Mouse (Mus musculus) layer of hippocampus, adult 11-12 months (tissue): ENCODE results near the gene Hoxa5.

Source experiments
- DNase-seq: peaks from one replicate; pipeline ENCODE4 v3.0.0; 2022; ENCODE audit warnings: low spot score

The Hoxa5 gene

GRCm38 (mm10) chr6:52240389-52241000 is 36.1 kb upstream of the Hoxa5 start, which contains the start of gene Hoxa10:
Gene Hoxa10, minus strand, starts transcription at chr6:52240854.
- peak; percentile 52 for DNase-seq

DNA sequence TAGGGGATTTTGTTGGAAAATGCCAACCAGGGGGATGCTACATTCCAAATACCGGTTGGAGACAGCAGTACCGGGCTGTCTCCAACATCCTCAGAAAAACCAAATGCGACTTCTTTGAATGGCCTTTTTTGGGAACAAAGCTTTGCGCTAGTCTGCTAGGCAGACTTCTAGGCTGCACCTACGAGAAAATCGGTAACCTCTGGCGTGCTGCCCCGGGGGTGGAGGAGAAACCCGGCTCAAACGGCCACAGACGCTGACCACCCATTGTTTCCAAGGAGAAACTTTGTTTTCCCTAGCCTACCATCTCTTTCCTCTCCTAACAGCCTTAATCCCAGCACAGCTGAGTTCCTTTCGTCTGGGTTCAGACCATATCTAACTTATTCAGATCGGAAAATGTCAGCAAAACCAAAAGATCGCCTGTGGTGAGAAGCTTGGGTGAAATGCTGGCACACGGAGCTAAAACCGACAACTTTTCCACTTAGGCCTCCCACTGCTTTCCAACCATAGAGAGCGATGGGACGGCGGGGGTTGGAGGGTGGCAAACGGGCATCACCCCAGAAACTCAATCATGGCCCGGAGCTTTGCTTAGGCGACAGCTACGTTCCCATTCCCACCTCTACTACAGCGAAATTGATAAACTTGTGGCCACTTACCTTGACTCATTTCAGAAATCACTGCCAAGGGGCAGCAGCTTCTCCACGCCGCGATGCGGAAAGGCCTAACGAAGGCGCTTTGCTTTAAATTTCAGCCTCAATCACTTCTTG is 35.4 kb upstream of the Hoxa5 start:
- DNase-seq, result no peak

- no peak for DNase-seq
Measured at GRCm38 (mm10) chr6:52238976-52239375, 34.6 kb upstream of the Hoxa5 start.

DNA sequence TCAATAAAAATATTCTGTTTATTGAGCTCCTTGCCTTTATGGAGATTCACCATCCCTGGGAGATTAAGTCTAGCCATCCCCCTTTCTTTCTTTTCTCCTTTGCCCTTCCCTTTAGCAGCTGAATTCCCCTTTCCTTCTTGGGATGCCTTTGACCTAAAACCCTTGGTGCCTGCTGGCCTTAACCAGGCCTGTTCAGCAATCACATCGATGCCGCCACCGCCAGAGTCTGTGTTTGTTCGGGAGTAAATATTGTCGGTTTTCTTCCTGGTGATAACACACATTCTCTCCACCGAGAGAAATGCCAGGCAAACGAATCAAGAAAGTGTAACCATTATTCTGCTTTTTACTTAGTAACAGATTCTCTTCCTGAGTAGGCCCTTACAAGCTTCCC is 33.8 kb upstream of the Hoxa5 start:
- DNase-seq, result no peak

DNA sequence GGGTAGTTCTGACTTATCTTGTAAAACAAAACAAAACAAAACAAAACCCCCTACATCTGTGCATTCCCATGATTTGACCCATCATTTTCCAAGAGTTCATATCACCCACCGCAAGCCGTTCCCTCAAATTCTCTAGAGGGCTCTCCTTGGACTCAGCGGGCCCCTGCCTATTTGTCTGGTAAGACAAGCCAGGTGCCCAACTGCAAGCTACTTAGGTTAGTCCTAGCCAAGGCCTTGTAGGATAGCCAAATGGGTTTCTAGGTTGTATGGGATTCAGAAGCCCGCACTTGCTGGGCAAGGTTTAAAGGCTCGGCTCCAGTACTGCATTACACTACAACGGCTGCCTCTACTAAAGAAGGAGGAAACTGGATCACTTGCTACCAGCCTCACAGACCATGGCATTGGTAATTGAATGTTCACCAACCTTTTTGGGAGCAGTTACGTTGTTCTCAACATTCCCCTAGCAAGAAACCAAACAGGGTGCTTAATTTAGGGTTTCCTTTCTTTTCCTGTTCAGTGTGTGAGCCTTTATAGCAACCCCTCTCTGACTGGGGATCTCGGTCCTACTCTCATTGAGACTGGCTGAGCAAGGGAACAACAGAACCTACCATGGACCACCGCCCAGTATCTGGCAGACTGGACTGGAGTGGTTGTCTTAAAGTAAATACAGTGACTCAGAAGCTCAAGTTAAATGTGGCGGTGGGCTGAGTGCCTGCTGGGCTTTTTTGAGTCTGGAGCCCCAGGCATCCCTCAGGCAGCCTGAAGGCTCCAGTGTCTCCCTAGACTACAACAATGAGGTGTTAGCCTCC is 33.2 kb upstream of the Hoxa5 start:
- DNase-seq, result no peak

- DNase-seq, result no peak
Measured at GRCm38 (mm10) chr6:52236806-52237205, 32.4 kb upstream of the Hoxa5 start.

GRCm38 (mm10) chr6:52235866-52236265 is 31.5 kb upstream of the Hoxa5 start:
- no peak for DNase-seq

DNA sequence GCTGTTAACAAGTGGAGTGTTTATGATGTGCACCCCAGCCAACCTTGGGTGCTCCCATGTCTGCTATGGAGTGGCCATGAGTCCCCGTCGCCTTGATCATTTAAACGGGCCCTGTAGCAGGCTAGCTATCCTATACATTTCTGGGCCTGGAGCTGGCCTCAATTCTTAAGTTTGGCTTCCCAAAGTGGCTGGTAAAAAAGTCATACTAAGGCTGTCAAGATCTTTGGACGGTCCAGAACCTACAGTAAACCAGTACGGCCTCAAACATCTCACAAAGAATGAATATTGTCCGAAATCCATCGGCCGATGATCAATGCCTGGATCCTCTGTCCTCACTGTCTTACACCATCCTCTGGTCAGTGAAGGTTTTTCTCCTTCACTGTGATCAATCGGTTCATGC is 30.9 kb upstream of the Hoxa5 start:
- DNase-seq, result no peak

GRCm38 (mm10) chr6:52234428-52235140 is 30.2 kb upstream of the Hoxa5 start:
- no peak for DNase-seq

GRCm38 (mm10) chr6:52233546-52234427 is 29.4 kb upstream of the Hoxa5 start:
- no peak for DNase-seq

DNA sequence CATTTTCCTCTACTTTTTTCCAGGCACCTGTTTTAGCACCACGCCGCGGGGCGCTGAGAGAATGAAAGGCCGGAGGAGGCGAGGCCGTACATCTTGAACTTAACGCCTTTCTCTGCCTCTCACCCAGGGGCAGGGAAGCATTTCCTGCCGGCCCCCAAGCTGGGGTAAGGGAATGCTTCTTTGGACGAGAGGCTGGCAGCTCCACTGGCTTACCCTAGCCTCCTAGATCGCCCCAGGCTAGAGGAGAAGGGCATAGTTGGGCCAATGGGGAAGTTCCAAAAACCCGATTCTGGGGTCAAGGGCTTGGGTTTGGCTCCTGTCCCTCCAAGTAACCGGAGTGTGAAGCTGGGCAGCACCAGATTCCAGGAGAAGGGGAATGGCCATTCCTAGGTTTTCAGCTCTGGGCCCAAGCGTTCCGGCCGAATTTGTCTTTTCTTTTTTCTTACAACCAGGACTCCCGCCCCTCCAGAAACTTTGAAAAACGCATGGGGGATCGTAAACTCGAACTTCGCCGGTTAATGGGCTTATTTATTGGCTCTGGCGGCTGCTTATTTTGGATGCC is 28.7 kb upstream of the Hoxa5 start:
- no peak for DNase-seq

DNA sequence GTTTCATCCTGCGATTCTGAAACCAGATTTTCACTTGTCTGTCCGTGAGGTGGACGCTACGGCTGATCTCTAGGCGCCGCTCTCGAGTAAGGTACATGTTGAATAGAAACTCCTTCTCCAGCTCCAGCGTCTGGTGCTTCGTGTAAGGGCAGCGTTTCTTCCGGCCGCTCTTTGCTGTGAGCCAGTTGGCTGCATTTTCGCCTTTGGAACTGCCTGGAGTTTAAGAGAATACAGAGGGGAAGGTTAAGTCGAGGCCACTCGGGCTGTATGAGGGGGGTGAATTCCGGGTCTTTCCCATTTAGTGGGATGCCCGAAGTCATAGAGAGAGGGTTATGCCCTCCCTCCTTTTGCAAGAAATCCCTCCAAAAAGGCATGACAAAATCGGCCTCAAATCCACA is 28.2 kb upstream of the Hoxa5 start:
- DNase-seq, result no peak

DNA sequence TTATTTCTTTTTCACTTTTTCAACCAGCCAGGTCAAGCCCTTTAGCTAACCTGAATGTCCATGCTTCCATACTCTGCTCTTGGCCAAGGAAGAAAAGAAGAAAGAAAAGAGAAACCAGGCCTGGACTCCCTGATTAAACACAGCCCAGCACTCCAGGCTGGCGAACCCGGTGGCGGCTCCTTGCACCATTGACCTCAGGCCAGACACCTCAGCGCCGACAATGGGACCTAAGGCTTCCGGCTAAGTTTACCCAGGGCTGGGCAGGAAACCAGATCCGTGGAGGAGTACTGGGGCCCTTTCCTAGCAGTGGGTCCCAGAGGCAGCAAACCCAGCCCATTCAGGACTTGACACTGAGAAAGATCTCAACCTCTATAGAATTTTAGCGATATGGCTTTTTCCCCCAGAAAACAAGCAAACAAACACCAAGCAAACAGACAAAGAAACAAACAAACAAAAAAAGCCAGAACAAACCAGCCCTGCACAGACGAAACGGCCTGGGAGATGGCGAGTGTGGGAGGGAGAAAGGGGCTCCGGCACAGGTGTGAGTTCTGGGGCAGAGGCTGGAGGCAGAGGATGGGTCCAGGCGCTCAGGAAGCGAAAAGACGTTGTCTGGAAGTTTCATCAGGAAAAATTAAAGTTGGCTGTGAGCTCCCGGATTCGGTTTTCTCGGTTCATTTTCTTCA is 27.6 kb upstream of the Hoxa5 start:
- DNase-seq, result no peak

- DNase-seq, result no peak
Measured at GRCm38 (mm10) chr6:52230516-52231165, 26.3 kb upstream of the Hoxa5 start, which contains the start of gene Hoxa9. Gene Hoxa9, minus strand, starts transcription at chr6:52231089.

DNA sequence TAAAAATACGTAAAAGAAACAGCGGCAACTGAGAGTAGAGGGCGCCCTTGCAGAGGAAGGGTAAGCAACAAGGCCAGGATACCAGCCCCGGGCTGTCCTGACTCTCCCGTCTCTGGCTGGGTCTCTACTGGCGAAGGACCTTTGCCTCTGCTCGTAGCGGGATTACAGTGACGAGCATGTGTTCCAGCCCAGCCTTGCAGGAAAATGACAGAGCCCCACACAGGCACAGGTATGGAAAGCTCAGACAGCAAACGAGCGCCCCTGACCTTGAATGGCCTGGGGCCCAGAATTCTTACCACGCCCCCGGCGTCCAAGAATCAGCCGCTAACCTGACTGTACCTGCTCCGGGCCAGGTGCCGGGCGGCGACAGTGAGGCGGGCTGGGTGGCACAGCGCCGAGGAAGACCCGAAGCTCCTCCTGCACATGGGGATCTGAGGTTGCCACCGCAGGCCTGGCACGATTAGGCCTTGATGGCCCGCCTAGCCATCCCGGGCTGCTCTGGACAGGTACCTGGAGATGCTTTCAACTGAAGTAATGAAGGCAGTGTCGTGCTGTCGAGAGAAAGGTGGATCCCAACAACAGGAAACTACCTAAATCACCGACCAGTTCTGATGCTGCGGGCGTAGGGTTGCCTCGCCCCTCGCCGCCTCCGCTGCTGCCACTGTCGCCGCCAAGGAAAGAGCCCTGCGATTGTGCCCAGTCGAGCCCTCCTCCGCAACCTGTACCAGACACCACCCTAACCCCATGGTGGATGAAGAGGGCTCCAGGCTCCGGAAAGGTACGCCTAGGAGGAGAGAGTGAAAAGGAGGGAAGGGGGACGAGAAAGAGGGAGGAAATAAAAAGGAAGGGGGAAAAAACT is 25.4 kb upstream of the Hoxa5 start:
- DNase-seq, result no peak

GRCm38 (mm10) chr6:52228475-52229465 is 24.4 kb upstream of the Hoxa5 start:
- no peak for DNase-seq

- DNase-seq, result no peak
Measured at GRCm38 (mm10) chr6:52227470-52228222, 23.3 kb upstream of the Hoxa5 start.
